Mouse (Mus musculus): ENCODE data around the gene Sdf4.

The Sdf4 gene

GRCm38 (mm10) chr4:156008369-156008768 is 15.7 kb downstream of the Sdf4 start:
- no peak for DNase-seq

- peak; percentile 54 for DNase-seq
These were observed 21.0 kb downstream of the Sdf4 start, which contains the start of gene Tnfrsf4 for GRCm38 (mm10) chr4:156013637-156014036. Gene Tnfrsf4 (plus strand): TSS chr4:156013843.

GRCm38 (mm10) chr4:156014436-156014835 is 21.8 kb downstream of the Sdf4 start:
- no peak for DNase-seq

- no peak for DNase-seq
These were observed 27.1 kb downstream of the Sdf4 start for GRCm38 (mm10) chr4:156019771-156020170.

- DNase-seq, result no peak
These were observed 28.7 kb downstream of the Sdf4 start for GRCm38 (mm10) chr4:156021381-156021780.

- no peak for DNase-seq
These were observed 29.3 kb downstream of the Sdf4 start for GRCm38 (mm10) chr4:156021942-156022419.

- no peak for DNase-seq
These were observed 30.8 kb downstream of the Sdf4 start for GRCm38 (mm10) chr4:156023520-156023919.

GRCm38 (mm10) chr4:156024184-156024583 is 31.5 kb downstream of the Sdf4 start:
- DNase-seq, result no peak

GRCm38 (mm10) chr4:156026013-156026412 is 33.3 kb downstream of the Sdf4 start, which contains the start of gene Tnfrsf18:
Gene Tnfrsf18 (plus strand): TSS chr4:156026164.
- DNase-seq, result peak; percentile 72

- DNase-seq, result no peak
These were observed 35.9 kb downstream of the Sdf4 start for GRCm38 (mm10) chr4:156028580-156028979.

- DNase-seq, result no peak
These were observed 38.0 kb downstream of the Sdf4 start for GRCm38 (mm10) chr4:156030651-156031118.

- no peak for DNase-seq
These were observed 38.6 kb downstream of the Sdf4 start for GRCm38 (mm10) chr4:156031255-156031592.

- DNase-seq, result peak; percentile 81
These were observed 39.1 kb downstream of the Sdf4 start for GRCm38 (mm10) chr4:156031593-156032391.

GRCm38 (mm10) chr4:156032856-156033255 is 40.2 kb downstream of the Sdf4 start:
- DNase-seq, result no peak

GRCm38 (mm10) chr4:156033476-156034119 is 40.9 kb downstream of the Sdf4 start:
- DNase-seq, result no peak

GRCm38 (mm10) chr4:156034301-156034700 is 41.6 kb downstream of the Sdf4 start:
- DNase-seq, result no peak

GRCm38 (mm10) chr4:156034901-156035300 is 42.2 kb downstream of the Sdf4 start:
- no peak for DNase-seq

GRCm38 (mm10) chr4:156044754-156045153 is 52.1 kb downstream of the Sdf4 start:
- no peak for DNase-seq

GRCm38 (mm10) chr4:156049779-156050178 is 57.1 kb downstream of the Sdf4 start:
- DNase-seq, result no peak

- no peak for DNase-seq
These were observed 57.8 kb downstream of the Sdf4 start for GRCm38 (mm10) chr4:156050391-156050980.

- DNase-seq, result no peak
These were observed 60.4 kb downstream of the Sdf4 start for GRCm38 (mm10) chr4:156053113-156053512.

- no peak for DNase-seq
These were observed 61.5 kb downstream of the Sdf4 start for GRCm38 (mm10) chr4:156054130-156054529.

- no peak for DNase-seq
These were observed 61.9 kb downstream of the Sdf4 start for GRCm38 (mm10) chr4:156054606-156055005.

- no peak for DNase-seq
These were observed 62.5 kb downstream of the Sdf4 start for GRCm38 (mm10) chr4:156055173-156055572.
